Mouse (Mus musculus): ENCODE measurements around the gene Hepacam2.

The Hepacam2 gene

GRCm38 (mm10) chr6:3498162-3498848 lies at the start of gene Hepacam2, which contains the start of gene Vps50:
TSS of gene Hepacam2 (minus strand) at chr6:3498298.
TSS of gene Vps50 (plus strand) at chr6:3498382.
- in situ Hi-C loops (cut with MboI, MseI) = no loop called here

- in situ Hi-C loops (cut with MboI, MseI) = no loop called here
These were observed 46.9 kb upstream of the Hepacam2 start for GRCm38 (mm10) chr6:3544970-3545369.

- in situ Hi-C loops (cut with MboI, MseI) = no loop called here
These were observed 45.8 kb upstream of the Hepacam2 start for GRCm38 (mm10) chr6:3543862-3544261.

GRCm38 (mm10) chr6:3539470-3539869 lies 41.4 kb upstream of the Hepacam2 start:
- in situ Hi-C loops (cut with MboI, MseI) = no loop called here

- in situ Hi-C loops (cut with MboI, MseI) = no loop called here
These were observed 38.0 kb upstream of the Hepacam2 start for GRCm38 (mm10) chr6:3536048-3536447.

- in situ Hi-C loops (cut with MboI, MseI) = no loop called here
These were observed 33.3 kb upstream of the Hepacam2 start for GRCm38 (mm10) chr6:3531445-3531844.

- in situ Hi-C loops (cut with MboI, MseI) = no loop called here
These were observed 30.1 kb upstream of the Hepacam2 start for GRCm38 (mm10) chr6:3528198-3528597.

- in situ Hi-C loops (cut with MboI, MseI) = loop anchor here in 1 of 2 experiments (10.0 kb wide), 1 partner anchor 572 kb away; the partner anchor contains the start of gene Bet1
These were observed 14.5 kb upstream of the Hepacam2 start for GRCm38 (mm10) chr6:3512611-3513010.

GRCm38 (mm10) chr6:3511612-3512011 lies 13.5 kb upstream of the Hepacam2 start:
- in situ Hi-C loops (cut with MboI, MseI) = loop anchor here in 1 of 2 experiments (10.0 kb wide), 1 partner anchor 573 kb away; the partner anchor contains the start of gene Bet1

- in situ Hi-C loops (cut with MboI, MseI) = loop anchor here in 1 of 2 experiments (10.0 kb wide), 1 partner anchor 574 kb away; the partner anchor contains the start of gene Bet1
These were observed 13.0 kb upstream of the Hepacam2 start for GRCm38 (mm10) chr6:3511116-3511515.

GRCm38 (mm10) chr6:3509782-3510181 lies 11.7 kb upstream of the Hepacam2 start:
- in situ Hi-C loops (cut with MboI, MseI) = loop anchor here (10.0 kb wide), 1 partner anchor 575 kb away; the partner anchor contains the start of gene Bet1 (in 2 of the 2)

GRCm38 (mm10) chr6:3508151-3508550 lies 10.1 kb upstream of the Hepacam2 start:
- in situ Hi-C loops (cut with MboI, MseI) = loop anchor here in 1 of 2 experiments (10.0 kb wide), 1 partner anchor 577 kb away; the partner anchor contains the start of gene Bet1

- in situ Hi-C loops (cut with MboI, MseI) = loop anchor here in 1 of 2 experiments (10.0 kb wide), 1 partner anchor 578 kb away; the partner anchor contains the start of gene Bet1
These were observed 9.0 kb upstream of the Hepacam2 start for GRCm38 (mm10) chr6:3507078-3507477.

GRCm38 (mm10) chr6:3505289-3505688 lies 7.2 kb upstream of the Hepacam2 start:
- in situ Hi-C loops (cut with MboI, MseI) = loop anchor here in 1 of 2 experiments (10.0 kb wide), 1 partner anchor 580 kb away; the partner anchor contains the start of gene Bet1

GRCm38 (mm10) chr6:3500286-3500685 lies 2.2 kb upstream of the Hepacam2 start:
- in situ Hi-C loops (cut with MboI, MseI) = loop anchor here in 1 of 2 experiments (10.0 kb wide), 1 partner anchor 585 kb away; the partner anchor contains the start of gene Bet1

- in situ Hi-C loops (cut with MboI, MseI) = no loop called here
These were observed 1.9 kb downstream of the Hepacam2 start for GRCm38 (mm10) chr6:3496210-3496609.

- in situ Hi-C loops (cut with MboI, MseI) = no loop called here
These were observed 3.8 kb downstream of the Hepacam2 start for GRCm38 (mm10) chr6:3494285-3494684.

GRCm38 (mm10) chr6:3487355-3487754 lies 10.7 kb downstream of the Hepacam2 start:
- in situ Hi-C loops (cut with MboI, MseI) = no loop called here

- in situ Hi-C loops (cut with MboI, MseI) = no loop called here
These were observed 13.0 kb downstream of the Hepacam2 start for GRCm38 (mm10) chr6:3485133-3485532.

- in situ Hi-C loops (cut with MboI, MseI) = no loop called here
These were observed 16.4 kb downstream of the Hepacam2 start for GRCm38 (mm10) chr6:3481705-3482104.

- in situ Hi-C loops (cut with MboI, MseI) = no loop called here
These were observed 18.2 kb downstream of the Hepacam2 start for GRCm38 (mm10) chr6:3479853-3480252.

- in situ Hi-C loops (cut with MboI, MseI) = no loop called here
These were observed 21.8 kb downstream of the Hepacam2 start for GRCm38 (mm10) chr6:3476299-3476698.

- in situ Hi-C loops (cut with MboI, MseI) = no loop called here
These were observed 27.4 kb downstream of the Hepacam2 start for GRCm38 (mm10) chr6:3470706-3471105.
